Mouse (Mus musculus): ENCODE data around the gene Vmn1r73. TPM values are rescaled to one million over a fixed set of nuclear protein-coding genes. Genes with fewer than 3 reads are reported as not detected.

Gene Vmn1r73
- not detected in 2 replicates for polyA plus RNA-seq (2012; ENCODE audit: insufficient read depth, insufficient read length, low replicate concordance, missing spikeins)

GRCm38 (mm10) chr7:11729966-11730365 lies at the start of gene Vmn1r73:
Gene Vmn1r73, plus strand, starts transcription at chr7:11730266.
- no peak within 1 kb of the TSS for H3K27ac ChIP-seq (ENCODE audit: insufficient read depth, low read depth, low read length)
- 95% methylated on average over 1 of the region's 1 CpGs for WGBS
- TF ChIP-seq CTCF (IDR thresholded peaks at IDR 0.05; ENCODE audit: insufficient read depth, low read depth, low read length) (no peak), POLR2A (IDR thresholded peaks at IDR 0.05; ENCODE audit: insufficient read depth, low read depth, low read length) (no peak)
- no peaks in the 10 kb centered on the region for H3K4me1 ChIP-seq (ENCODE audit: control insufficient read depth, insufficient read depth, low read length)
- H3K4me3 ChIP-seq (ENCODE audit: insufficient read depth, low read depth, low read length): no peak within 1 kb of the TSS

Other genes starting within 250 kb of the Vmn1r73 start
- not detected in 2 replicates for gene Zscan4-ps2, start 216.0 kb upstream of the Vmn1r73 start, polyA plus RNA-seq (2012; ENCODE audit: insufficient read depth, insufficient read length, low replicate concordance, missing spikeins)
- not detected in 2 replicates for gene Zscan4-ps3, start 121.0 kb upstream of the Vmn1r73 start, polyA plus RNA-seq (2012; ENCODE audit: insufficient read depth, insufficient read length, low replicate concordance, missing spikeins)
- gene Vmn1r72, start 50.1 kb upstream of the Vmn1r73 start, polyA plus RNA-seq (2012; ENCODE audit: insufficient read depth, insufficient read length, low replicate concordance, missing spikeins): not detected in 2 replicates
- not detected in 2 replicates for gene Vmn1r74, start 103.7 kb downstream of the Vmn1r73 start, polyA plus RNA-seq (2012; ENCODE audit: insufficient read depth, insufficient read length, low replicate concordance, missing spikeins)
- gene Vmn1r75, start 144.4 kb downstream of the Vmn1r73 start, polyA plus RNA-seq (2012; ENCODE audit: insufficient read depth, insufficient read length, low replicate concordance, missing spikeins): not detected in 2 replicates
- not detected in 2 replicates for gene Vmn1r76, start 207.9 kb downstream of the Vmn1r73 start, polyA plus RNA-seq (2012; ENCODE audit: insufficient read depth, insufficient read length, low replicate concordance, missing spikeins)

Data from olfactory bulb, adult 2 months (tissue).